Mouse (Mus musculus): ENCODE data around the gene Mavs.

DNA sequence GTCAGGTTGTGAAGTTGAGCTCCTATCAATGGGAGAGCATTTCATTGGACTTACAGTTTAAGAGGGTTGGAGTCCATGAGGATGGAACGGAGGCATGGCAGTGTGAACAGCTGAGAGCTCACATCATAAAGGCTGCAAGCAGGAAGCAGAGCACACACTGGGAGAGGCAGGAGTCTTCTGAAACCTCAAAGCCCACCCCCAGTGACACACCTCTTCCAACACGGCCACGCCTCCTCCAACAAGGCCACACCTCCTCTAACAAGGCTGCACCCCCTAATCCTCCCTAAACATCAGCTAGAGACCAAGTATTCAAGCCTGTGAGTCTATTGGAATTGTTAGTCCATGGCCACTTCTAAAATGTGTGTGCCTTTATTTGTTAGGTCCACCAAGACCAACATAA is 21.9 kb downstream of the Mavs start:
- no peak for TF ChIP-seq CTCF (IDR thresholded peaks at IDR 0.05; ENCODE audit: borderline replicate concordance, insufficient read depth, low read depth, low read length)
- no peak for TF ChIP-seq POLR2A (IDR thresholded peaks at IDR 0.05; ENCODE audit: borderline replicate concordance, insufficient read depth, low read length)

Data from cerebellum, adult 2 months (tissue).